Mouse (Mus musculus) heart, adult 11 months (tissue): Measurements from ENCODE around the gene F930015N05Rik.

Source experiments
- DNase-seq: peaks from one replicate; pipeline ENCODE4 v3.0.0; 2022

Gene F930015N05Rik

DNA sequence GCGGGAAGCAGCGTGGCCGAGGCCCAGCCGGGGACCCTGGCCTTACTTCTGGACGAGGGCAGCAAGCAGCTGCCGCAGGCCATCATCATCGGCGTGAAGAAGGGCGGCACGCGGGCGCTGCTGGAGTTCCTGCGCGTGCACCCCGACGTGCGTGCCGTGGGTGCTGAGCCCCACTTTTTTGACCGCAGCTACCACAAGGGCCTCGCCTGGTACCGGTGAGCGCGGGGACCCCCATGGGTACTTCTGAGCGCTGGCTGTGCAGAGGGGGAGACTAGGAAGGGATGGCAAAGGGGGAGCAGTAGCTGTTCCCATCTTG lies at the start of gene F930015N05Rik:
TSS of gene F930015N05Rik (minus strand) at position 242 of the 316 bp plus-strand sequence.
- peak; percentile 88 for DNase-seq

DNA sequence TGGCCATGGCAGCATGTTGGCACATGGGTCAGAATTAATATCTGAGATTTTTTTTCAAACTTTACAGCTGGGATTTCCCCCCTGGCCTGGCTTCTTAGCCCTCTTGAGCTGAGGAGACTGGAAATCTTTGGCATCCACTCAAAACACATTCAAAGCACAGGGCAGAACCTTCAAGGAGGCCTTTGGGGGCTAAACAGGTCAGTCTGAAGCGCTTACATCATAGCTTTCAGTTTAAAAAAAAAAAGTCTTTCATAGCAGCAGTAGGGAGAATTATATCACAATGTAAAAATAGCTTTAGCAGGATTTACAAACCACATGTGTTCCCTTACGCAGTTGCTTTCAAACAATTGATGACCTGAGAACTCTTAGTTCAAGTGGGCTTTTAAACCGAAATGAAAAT lies 45.0 kb upstream of the F930015N05Rik start:
- no peak for DNase-seq

GRCm38 (mm10) chr11:64473679-64474078 lies 37.2 kb upstream of the F930015N05Rik start:
- DNase-seq = no peak

DNA sequence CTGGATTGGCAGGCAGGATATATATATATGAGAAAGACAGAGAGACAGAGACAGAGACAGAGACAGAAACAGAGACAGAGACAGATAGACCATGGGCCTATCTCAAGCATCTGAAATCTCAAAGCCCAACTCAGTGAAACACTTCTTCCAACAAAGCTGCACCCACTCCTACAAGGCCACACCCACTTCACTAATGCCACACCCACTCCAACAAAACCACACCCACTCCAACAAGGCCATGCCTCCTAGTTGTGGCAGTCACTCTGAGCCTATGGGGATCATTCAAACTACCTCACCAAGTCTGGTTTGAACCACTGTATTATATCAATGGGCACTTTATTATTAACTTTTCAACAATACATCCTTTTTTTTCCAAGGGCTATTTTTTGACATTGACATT lies 34.2 kb upstream of the F930015N05Rik start:
- no peak for DNase-seq

DNA sequence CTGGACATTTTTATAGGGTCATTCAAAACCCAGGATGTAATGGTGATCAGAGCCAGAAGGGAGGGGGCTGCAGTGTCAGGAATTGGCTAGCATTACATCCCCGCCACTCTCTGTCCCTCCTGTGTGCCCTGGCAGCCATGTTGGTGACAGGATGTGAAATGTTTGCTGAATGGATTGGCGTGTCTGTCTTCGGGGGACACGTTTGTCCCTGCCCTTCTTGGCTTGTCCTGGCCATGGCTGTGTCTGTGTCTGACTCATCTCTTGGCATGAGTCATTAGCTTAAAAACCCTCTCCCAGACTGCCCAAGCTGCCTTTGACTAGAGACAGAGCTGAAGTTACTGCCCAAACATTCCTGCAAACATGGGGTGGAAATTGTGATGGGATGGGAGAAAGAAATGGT lies 32.3 kb upstream of the F930015N05Rik start:
- DNase-seq = peak; percentile 89

DNA sequence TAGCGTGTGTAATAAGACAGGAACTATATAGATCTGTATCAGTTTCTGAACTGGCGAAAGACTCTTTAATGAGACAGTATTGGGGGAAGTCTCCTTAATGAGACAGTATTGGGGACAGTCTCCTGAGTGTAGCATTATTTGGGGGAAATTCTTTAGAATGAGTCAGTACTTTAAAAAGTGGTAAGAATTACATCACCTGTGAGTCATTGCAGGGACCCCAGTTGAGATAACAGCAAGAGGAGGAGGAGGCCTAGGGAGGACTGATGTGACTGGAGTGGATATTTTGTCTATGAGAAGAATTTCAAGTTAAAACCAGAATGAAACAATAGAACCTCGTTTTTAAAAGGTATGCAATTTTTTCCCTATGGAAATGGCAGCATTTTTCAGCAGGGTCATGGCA lies 25.3 kb upstream of the F930015N05Rik start:
- DNase-seq = no peak

GRCm38 (mm10) chr11:64448586-64449315 lies 12.3 kb upstream of the F930015N05Rik start:
- peak; percentile 83 for DNase-seq

DNA sequence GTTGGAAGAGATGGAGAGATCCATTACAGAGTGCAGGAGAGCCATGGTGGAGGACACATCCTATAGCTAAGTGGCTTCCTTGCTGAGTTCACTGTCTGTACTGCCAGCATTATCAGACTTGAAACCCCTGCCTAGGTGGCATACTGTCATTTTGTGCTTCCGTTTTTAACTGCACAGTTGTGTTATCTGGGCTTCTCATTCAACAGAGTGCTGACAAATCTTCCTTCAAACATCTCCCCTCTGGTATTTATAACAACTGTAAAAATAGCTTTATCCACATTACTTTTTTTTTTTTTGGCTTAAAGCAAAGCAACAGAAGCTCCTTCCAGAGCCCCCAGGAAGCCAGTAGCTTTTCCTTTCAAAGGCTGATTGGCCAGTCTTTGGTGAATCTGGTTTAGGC lies 8.8 kb upstream of the F930015N05Rik start:
- DNase-seq = no peak

- peak; percentile 10 for DNase-seq
These were observed 6.2 kb upstream of the F930015N05Rik start for GRCm38 (mm10) chr11:64442701-64443100.

GRCm38 (mm10) chr11:64442119-64442518 lies 5.7 kb upstream of the F930015N05Rik start:
- DNase-seq = no peak

GRCm38 (mm10) chr11:64438909-64439308 lies 2.5 kb upstream of the F930015N05Rik start:
- no peak for DNase-seq

DNA sequence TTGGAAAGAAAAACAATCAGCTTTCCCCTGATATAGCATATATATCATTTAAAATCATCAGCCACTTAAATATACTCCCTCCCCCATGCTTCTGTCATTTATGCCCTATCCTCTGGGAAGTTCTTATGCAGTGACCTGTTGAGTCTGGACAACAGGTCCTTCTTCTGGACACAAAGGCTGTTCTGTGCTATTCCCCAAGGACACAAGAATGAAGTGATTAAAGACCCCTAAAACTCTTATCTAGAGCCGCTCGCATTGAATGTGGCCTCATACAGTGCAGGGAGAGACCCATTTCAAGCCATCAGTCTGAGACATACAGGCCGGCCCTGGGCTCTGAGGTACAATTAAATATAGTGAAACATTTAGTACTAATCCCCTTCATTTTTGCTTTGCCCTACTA lies 1.3 kb upstream of the F930015N05Rik start:
- peak; percentile 31 for DNase-seq

DNA sequence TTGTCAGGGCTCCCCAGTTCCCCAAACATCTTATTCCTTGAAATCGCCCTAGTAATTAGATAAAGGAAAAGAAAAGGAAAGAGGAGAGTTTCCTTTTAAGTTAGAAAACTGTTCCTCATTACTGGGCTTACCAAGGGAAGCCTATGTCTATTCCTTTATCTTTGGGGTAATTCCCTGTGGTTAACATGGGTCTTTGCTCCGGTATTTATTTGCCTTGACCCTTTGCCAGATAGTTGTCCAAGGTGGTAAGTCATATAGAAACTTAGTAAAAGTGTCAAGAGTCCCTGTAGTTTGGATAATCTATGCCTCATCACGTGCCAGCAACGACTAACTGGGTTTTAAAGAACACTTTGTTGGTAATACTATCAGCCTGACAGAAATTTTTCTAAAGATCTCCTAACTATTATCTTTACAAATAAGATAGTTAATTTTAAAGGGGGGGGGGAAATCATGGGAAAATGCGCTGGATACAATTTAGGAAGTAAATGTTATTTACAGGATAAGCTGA lies 392 bp upstream of the F930015N05Rik start:
- no peak for DNase-seq

DNA sequence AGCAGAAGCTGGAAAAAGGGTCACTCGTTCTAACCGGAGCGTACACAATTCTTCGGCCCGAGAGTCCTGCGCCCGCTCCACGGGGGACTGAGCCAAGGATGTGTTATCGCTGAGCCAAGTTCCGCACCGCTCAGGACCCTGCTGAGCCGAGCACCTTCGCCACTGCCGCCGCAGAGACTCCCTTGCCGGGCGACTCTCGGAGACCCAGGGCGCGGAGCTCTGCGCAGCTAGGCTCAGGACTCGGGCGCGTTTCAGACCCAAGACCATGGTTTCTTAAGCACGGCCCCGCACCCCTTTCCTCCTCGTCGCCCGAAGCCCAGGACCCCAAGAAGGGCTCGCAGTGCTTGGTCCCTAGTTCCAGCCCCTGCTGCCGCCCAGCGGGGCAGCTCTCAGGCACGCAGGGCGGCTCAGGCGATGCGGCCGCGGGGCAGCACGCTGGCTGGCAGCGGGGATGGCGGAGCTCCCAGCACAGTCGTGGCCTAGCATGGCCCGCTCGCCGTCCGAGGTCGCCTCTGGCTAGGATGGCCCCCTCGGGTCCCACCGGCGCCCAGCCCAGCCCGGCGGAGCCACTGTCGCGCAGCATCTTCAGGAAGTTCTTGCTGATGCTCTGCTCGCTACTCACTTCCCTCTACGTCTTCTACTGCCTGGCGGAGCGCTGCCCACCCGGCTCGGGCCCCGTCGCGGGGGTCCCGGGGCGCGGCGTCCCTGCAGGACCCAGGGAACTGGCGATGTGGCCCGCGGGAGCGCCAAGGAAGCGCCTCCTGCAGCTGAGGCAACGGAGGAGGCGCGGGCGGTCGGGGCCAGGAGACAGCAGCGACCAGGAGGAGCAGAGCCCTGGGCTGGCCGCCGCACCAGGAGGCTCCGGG lies 674 bp downstream of the F930015N05Rik start:
- DNase-seq = peak; percentile 94

- peak; percentile 99 for DNase-seq
These were observed 1.6 kb downstream of the F930015N05Rik start, which contains the start of gene Hs3st3a1 for GRCm38 (mm10) chr11:64434611-64435545. Gene Hs3st3a1 (plus strand): TSS chr11:64435332.

DNA sequence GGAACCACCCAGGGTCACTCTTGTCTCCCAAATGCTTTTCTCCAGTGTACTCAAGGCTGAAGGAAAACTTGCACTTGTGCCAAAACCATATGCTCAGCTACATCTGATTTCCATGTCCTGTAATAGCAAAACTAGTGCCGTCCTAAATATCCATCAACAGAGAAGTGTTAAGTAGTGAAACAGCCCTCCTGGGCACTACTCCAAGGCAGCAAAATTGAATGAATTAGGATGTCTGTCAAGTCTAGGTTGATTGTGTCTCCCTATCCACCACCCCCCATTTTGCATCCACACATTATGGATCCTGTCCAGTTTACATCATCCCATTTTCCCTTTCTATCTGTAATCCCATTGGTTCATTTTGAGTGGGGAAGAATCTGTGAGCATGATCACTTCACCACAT lies 17.5 kb downstream of the F930015N05Rik start:
- peak; percentile 44 for DNase-seq

DNA sequence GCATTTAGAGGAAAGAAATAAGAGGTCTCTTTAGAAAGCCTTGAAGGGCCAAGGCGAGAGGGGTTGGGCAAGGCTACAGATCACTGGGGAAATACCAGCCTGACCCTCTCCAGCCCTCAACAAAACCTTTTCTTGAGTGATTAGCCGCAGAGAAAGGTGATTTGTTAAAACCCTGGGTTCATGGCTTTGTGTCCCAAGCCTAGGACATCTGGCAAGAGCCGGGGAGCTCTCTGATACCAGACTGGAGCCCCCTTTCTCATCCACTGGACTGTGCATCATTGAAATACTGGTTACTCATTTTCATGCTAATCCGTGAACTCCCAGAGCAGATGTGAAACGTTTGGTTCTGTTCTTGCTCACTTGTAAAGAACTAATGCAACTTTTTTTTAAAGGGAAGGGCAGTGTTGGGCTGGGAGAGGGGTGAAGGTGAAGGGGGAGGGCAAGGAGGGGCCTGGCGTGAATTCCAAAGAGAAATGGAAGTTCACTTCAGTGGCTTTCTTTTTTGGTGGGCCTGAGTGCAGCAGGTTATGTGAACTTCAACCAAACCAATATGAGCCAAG lies 35.8 kb downstream of the F930015N05Rik start:
- no peak for DNase-seq

DNA sequence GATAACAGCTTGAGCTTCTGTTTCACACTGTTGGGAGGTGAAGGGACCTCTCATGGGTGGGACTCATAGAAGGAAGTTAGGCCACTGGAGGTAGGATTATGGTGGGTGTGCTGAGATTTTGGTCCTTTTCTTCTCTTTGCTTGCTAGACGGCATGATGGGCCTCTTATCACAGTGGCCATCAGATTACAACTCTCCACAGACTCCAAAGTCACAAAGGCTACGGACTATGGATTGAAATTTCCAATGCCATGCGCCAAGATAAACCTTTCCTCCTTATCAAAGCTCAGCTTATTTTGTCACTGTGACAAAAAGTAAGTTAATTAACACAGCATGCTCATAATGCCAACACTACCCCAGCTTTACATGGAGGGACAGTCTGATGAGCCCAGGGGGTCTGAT lies 38.8 kb downstream of the F930015N05Rik start:
- no peak for DNase-seq

DNA sequence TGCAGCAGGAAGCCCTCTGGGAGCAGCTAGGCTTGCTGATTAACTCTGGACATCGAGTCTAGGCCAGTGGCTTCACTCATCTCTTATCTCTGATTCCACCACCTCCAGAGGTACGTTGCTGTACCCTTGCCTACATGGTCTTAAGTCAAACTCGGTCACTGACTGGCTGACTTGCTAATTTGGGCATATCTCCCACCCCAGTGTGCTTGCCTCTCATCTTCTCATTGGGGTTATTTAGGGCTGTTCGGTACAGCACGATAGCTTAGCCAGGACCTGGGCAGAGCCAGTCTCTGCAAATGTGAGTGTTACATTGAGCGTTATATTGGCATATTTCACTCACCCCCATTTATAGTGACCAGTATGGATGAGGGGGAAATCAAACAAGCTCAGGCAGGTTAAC lies 39.5 kb downstream of the F930015N05Rik start:
- DNase-seq = no peak

- DNase-seq = peak; percentile 91
These were observed 40.0 kb downstream of the F930015N05Rik start for GRCm38 (mm10) chr11:64396331-64396881.

GRCm38 (mm10) chr11:64386333-64386732 lies 50.1 kb downstream of the F930015N05Rik start:
- no peak for DNase-seq
